Mouse (Mus musculus) embryonic facial prominence, embryonic 13.5 days (tissue): ENCODE measurements at regions not wholly inside any gene's neighbourhood (a gene's known extent, or its start where the extent isn't known, plus 50 kb on each side); places are given as distances from the start of the nearest gene placed in this dataset. TPM values are rescaled to one million over a fixed set of nuclear protein-coding genes. Genes with fewer than 3 reads are reported as not detected.
A peak's percentile ranks its signal among the peaks of the same experiment; 100 is the strongest.

ENCODE experiments used
- ATAC-seq: fragments of 200-750 bp; cut with Nextera tagmentation; 2 replicates; pipeline ENCODE4 v1.8.0; 2017; ENCODE audit warnings: low read depth; ENCODE audit not compliant: insufficient number of reproducible peaks, insufficient read depth, low FRiP score, low TSS enrichment
- H3K27ac ChIP-seq: fragments of 300-500 bp; sonication (generic); 2 replicates; pipeline ENCODE4 v1.5.1; 2015; ENCODE audit warnings: moderate library complexity, mild to moderate bottlenecking, inconsistent platforms
- H3K27me3 ChIP-seq: fragments of 300-500 bp; sonication (generic); 2 replicates; pipeline ENCODE4 v1.6.1; 2015; ENCODE audit warnings: mild to moderate bottlenecking, inconsistent platforms
- H3K36me3 ChIP-seq: fragments of 300-500 bp; sonication (generic); 2 replicates; pipeline ENCODE4 v1.6.1; 2015; ENCODE audit warnings: mild to moderate bottlenecking, inconsistent platforms
- H3K4me1 ChIP-seq: fragments of 300-500 bp; sonication (generic); 2 replicates; pipeline ENCODE4 v1.6.1; 2015; ENCODE audit warnings: inconsistent platforms
- H3K4me2 ChIP-seq: fragments of 300-500 bp; sonication (generic); 2 replicates; pipeline ENCODE4 v1.6.1; 2015; ENCODE audit warnings: moderate library complexity, mild to moderate bottlenecking, inconsistent platforms
- H3K4me3 ChIP-seq: fragments of 300-500 bp; sonication (generic); 2 replicates; pipeline ENCODE4 v1.5.1; 2015; ENCODE audit warnings: mild to moderate bottlenecking, inconsistent platforms
- H3K9ac ChIP-seq: fragments of 300-500 bp; sonication (generic); 2 replicates; pipeline ENCODE4 v1.6.1; 2015; ENCODE audit warnings: mild to moderate bottlenecking, inconsistent platforms
- H3K9me3 ChIP-seq: fragments of 300-500 bp; sonication (generic); 2 replicates; pipeline ENCODE4 v1.6.1; 2016; ENCODE audit warnings: inconsistent platforms
- WGBS: fragments of 180-500 bp; shearing (Covaris S2); methylation state at CpG from one replicate; pipeline ENCODE4 v1.1.7; 2015; ENCODE audit warnings: mixed read lengths; 5-methylcytosine and 5-hydroxymethylcytosine counted together
- microRNA counts: library from miRNA; unstranded; fragments of <30 nt; microRNA quantifications from one replicate; lab custom pipeline; 2016
- microRNA-seq: library from miRNA; unstranded; fragments of <30 nt; microRNA quantifications from one replicate; pipeline ENCODE4, GENCODE M21; 2016

GRCm38 (mm10) chr3:118500234-118500633 lies 61.7 kb upstream of the Dpyd start:
- H3K9ac ChIP-seq = no peak overlapping the region
- no peaks in the 10 kb centered on the region for H3K36me3 ChIP-seq
- 0 out of 2 replicates have a peak, but pooled peaks cover 3% of the 10 kb centered on the region for H3K4me1 ChIP-seq
- no peak overlapping the region for H3K27ac ChIP-seq
- H3K9me3 ChIP-seq = no peaks in the 10 kb centered on the region
- 4% methylated on average over 4 of the region's 4 CpGs for WGBS
- H3K4me3 ChIP-seq = no peak overlapping the region
- no peaks in the 10 kb centered on the region for H3K27me3 ChIP-seq
- H3K4me2 ChIP-seq = no peak overlapping the region
- 0 out of 2 replicates have a peak, but pooled peaks have one; percentile 59 for ATAC-seq

- Histone ChIP-seq H3K4me3 (no peak overlapping the region), H3K9ac (no peak overlapping the region), H3K27me3 (no peaks in the 10 kb centered on the region), H3K4me2 (no peak overlapping the region), H3K4me1 (no peaks in the 10 kb centered on the region), H3K36me3 (no peaks in the 10 kb centered on the region), H3K27ac (no peak overlapping the region), H3K9me3 (no peaks in the 10 kb centered on the region)
- 69% methylated on average over 7 of the region's 7 CpGs for WGBS
- ATAC-seq = no peak
These were observed 54.2 kb upstream of the Dpyd start for GRCm38 (mm10) chr3:118507582-118508237.

DNA sequence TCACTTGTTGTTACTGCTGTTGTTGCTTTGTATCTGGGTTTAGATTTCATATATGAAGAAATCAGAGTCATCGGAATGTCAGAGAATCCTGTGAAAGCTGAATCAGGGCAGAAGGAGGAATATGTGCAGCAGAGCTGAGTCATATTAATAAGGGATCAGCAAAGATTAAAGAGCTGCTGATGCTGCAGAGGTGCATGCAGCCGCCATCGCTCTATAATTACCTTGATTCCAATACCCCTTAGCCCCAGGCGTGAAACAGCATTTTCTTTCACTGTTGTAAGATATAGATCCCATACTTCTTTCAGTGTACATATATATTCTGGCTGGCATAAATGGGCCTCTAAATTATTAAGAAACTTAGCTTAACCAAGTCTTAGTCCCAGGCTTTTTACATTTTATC lies 51.1 kb upstream of the Dpyd start:
- H3K9me3 ChIP-seq = no peaks in the 10 kb centered on the region
- H3K36me3 ChIP-seq = no peaks in the 10 kb centered on the region
- no peak overlapping the region for H3K27ac ChIP-seq
- WGBS = 69% methylated on average over 4 of the region's 4 CpGs
- no peak for ATAC-seq
- no peak overlapping the region for H3K4me3 ChIP-seq
- no peaks in the 10 kb centered on the region for H3K27me3 ChIP-seq
- no peaks in the 10 kb centered on the region for H3K4me1 ChIP-seq
- no peak overlapping the region for H3K9ac ChIP-seq
- no peak overlapping the region for H3K4me2 ChIP-seq

- no peak overlapping the region for H3K9ac ChIP-seq
- H3K27ac ChIP-seq = no peak overlapping the region
- no peaks in the 10 kb centered on the region for H3K9me3 ChIP-seq
- no peaks in the 10 kb centered on the region for H3K36me3 ChIP-seq
- no peaks in the 10 kb centered on the region for H3K4me1 ChIP-seq
- ATAC-seq = no peak
- H3K4me3 ChIP-seq = no peak overlapping the region
- WGBS = 53% methylated on average over 7 of the region's 7 CpGs
- H3K4me2 ChIP-seq = no peak overlapping the region
- no peaks in the 10 kb centered on the region for H3K27me3 ChIP-seq
These were observed 50.0 kb upstream of the Dpyd start for GRCm38 (mm10) chr3:118511969-118512368.

MicroRNAs in the stretch of these regions (microRNA counts, 519-probe panel; counts per million panel counts)
- 1,888 counts per million, percentile 50 among the panel's probes with 10 or more counts for microRNA mmu-miR-137 (lab: Ali Mortazavi, UCI)

Small RNAs in the stretch of these regions (microRNA-seq; reads per million reads assigned to microRNA genes)
- gene Gm24155 (not detected), gene Mir137 (324 reads per million, percentile 68 among the genes with 10 or more reads in this experiment)
